Mouse (Mus musculus): ENCODE measurements around the gene Igf1r.
"Not testable (repeated sequence)": the region's sequence is repeated elsewhere in the genome, so short reads cannot be mapped to it uniquely, and the experiment has no call there.

The Igf1r gene

DNA sequence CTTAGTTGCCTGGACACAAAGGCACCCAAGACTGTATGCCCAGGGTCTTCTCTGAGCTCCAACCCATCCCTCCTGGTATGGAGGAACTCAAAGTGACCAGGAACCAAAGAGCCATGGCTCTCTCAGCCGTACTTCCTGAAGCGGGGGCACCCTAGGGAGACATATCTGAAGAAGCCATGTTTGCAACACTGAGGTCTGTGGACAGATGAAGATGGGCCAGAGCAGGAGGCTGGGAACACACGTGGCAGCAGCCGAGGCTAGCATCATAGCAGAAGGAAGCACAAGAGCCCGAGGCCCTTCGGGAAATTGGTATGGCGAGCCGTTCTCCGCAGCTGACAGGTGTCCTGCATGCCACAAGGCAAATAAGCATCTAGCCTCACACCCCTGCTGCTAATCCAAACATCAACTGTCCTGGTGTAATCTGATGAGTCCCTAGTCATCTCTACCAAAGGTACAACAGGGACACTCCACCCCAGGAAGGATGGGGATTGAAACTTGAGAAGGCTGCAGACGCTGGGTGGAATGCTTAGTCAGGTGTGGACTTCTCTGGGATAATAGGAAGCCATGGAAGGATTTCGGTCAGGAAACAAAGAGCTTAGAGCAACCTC lies 286.7 kb downstream of the Igf1r start:
- DNase-seq: no peak

DNA sequence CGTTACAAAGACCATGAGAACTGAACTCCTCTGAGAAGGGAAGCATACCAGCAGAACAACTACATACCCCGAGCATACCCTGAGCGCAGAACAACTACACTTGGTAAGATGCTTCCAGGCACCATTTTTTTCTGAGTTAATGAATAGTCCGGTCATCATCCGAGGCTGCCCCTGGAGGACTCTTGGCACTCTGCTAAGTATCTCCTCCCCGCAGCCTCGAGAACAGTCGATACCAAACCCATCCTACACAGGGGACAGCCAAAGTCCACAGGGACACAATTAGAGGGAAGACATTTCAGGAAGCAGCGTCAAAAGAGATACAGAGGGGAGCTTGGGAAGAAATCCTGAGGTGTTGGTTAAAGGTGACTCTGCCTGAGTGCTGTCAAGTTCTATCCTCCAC lies 288.6 kb downstream of the Igf1r start:
- DNase-seq: peak; percentile 38

DNA sequence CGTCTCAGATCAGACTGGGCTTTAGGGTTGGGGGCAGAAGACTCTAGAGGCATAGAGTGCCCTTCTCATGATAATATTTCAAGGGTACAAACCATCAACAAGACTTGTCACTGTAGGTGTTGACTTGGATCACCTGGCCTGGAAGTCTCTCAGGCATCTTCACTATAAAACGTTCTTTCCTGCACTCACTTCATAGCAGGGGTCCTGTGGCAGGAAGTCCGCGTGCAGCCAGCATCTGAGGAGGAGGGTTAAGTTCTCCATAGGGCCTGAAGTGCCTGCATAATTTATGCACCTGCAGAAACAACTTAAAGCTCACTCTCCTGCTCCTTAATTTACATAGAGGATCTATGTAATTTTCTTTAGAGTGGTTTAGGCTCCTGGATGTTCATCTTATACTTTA lies 293.1 kb downstream of the Igf1r start:
- no peak for DNase-seq

DNA sequence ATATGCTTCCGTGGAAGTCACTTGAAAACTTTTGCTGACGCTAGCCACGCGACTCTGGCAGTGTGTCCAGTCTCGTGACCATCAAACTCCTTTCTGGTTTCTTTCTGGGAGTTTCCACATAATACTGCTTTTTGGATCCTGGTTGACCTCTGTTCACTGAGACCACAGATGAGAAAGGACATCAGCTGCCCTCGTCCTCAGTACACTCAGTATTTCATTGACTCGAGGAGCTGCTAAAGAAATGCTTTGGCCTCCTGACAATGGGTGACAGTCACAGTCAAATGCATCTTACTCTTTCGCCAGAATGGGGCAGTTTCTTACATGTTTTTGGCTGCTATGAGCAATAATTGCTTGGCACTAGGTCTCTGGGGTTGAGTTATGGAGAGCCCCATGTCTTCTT lies 293.6 kb downstream of the Igf1r start:
- no peak for DNase-seq

DNA sequence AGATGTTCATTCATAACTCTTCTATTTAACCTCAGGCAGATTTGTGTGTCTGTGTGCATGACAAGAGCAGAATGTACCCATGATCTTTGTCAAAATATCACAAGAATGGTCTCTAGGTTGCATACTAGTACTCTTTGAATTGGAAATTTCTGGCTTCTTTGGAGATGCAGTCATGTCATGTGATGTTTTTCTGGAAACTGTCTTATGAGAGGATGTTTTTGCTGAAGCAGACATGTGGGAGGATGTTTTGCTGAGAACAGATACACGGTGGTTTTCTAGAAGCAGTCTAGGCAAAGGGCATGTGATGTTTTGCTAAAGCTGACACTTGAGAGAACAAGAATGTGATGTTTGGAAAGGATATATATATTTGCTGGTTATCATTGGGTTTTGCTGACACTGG lies 297.8 kb downstream of the Igf1r start:
- no peak for DNase-seq

DNA sequence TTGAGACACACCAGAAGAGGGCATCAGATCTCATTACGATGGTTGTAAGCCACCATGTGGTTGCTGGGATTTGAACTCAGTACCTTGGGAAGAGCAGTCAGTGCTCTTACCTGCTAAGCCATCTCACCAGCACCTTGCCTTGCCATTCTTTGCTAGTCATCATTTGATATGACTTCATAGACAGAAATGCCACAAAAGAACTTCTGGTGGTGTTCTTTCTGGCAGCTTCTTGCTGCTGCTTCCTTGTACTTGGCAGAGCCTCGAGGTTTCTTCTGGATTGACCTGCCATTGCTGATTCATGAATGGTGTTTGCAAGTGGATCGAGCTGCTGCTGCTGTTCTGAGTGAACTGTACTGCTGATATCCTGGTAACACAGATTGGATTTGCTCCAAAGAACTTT lies 298.3 kb downstream of the Igf1r start:
- no peak for DNase-seq

DNA sequence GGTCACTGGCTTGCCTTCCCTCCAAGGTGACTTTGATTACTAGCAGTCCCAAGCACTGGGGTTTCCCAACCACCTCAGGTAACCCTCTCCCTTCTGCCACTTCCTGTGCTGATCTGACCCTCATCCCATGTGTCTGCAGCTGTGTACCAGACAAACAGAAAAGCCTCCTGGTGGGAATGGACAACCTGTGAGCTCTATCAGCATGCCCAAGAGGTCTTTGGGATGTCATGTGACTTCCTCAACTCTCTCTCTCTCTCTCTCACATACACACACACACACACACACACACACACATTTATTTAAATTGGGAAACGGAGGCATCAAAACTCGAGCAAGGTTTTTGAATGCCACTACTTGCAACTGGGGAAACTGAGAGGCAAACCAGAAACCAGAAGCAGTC lies 305.1 kb downstream of the Igf1r start:
- DNase-seq: no peak

DNA sequence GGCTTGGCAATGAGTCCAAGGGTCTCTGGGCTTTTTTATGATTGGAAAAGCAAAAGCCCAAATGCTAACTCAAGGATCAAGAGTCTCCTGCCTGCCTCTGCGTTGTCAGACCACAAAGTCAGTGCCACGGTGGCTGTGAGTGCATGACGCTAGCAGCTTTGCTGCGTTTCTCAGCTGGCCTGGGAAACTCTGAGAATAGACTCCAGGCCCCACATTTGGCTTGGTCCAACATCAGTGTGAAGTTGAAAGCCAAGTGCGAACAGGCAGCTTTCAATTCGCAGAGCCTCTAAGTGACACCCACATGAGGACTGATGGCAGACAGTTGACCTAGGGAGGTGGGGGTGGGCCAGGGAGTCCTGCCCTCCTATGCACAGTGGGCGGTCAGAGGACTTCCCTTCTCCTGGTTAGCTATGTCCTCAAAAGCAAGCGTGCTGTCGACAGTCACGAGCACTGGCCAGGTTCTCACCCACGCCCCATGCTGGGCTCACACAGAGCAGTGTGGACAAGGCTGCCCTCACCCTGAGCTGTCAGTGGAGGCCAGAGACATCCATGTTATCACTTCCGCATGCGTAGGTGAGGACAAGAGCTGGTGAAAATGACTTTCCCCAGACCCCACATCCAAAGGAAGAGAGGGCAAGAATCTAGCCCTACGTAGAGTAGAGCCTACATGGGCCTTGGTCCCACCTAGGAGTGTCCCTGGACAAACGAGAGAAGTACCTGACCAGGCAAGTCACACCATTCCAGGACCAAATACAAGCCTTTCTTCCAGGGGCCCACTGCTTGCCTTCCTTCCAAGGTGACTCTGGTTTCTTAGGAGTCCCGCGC lies 305.9 kb downstream of the Igf1r start:
- DNase-seq: no peak

DNA sequence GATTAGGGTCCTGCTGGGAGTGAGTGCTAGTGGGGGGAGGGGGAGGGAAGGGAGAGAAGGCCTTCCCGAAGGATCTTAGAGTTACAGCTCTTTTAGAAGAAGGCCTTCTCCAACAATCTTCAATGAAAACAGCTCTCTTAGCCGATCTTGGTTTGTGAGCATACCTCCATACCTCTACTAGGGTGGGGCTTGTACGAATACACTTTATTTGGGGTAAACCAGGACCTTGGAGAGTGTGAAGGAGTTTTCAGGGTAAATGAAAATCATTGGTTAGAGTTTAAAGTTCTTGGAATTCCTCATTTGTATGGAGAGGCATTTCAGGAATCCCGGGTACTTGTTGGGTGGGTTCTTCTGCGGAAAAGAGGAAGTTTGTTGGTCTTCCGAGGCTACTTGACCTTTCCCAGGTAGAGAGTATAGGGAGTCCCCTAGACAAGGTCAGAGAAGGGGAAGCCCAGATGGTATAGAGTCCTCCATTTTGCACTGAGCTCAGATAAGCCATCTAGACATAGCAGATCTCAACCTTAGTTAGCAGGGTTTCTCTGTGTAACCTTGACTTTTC lies 307.0 kb downstream of the Igf1r start:
- DNase-seq: no peak

DNA sequence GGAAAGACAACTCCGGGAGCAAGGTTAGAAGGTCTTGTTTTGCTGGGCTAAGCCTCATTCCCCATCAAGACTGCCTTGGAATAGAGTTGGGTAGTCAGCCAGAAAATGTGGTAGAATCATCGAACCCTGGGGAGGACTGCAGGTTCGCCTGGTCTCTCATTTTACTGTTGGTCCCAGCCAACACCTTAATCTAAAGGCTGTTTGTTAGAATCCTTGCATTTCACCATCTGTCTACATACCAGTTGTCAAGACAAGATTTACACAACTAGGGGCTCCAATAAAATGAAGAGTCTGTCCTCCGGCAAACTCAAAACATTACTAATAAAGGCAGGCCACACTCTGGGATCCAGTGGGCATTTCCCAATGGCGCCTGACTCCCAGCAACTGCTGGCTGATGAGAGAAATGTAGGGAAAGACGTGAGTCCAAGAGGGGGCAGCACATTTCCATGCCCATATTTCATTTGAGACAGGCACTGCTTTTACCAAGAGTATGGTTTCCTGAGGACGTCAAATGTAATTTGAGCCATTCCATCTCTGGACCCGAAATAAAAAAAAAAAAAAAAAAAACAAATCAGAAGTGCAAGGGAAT lies 310.1 kb downstream of the Igf1r start:
- DNase-seq: no peak

DNA sequence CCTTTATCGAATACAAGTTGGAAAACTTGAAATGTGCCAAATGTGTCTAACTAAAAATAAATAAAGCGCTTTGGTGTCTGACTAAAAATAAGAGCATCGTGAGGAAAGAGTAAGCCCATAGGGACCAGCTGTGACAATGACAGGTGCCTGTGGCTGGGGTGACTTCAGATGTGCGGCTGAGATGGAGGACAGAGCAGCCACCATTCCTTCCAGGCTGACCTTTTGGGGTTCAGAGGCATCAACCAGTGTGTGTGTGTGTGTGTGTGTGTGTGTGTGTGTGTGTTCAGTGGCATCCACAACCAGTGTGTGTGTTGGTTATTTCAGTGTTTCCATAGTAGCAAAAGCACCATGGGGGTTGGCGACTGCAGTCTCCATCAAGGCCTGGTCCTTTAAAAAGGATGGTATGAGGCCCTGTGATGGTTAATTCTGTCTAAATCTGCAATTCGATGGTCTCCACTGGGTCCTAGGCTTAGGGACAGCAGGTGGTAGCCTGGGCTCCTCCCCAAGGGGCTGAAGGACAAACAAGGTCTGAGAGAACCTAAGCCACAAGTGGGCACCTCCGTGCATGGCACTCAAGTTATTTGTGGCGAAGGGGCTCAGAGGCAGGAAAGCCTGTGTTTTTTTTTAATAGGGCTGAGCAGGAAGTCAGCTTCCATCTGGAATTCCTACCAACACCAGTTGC lies 310.9 kb downstream of the Igf1r start:
- DNase-seq: no peak

DNA sequence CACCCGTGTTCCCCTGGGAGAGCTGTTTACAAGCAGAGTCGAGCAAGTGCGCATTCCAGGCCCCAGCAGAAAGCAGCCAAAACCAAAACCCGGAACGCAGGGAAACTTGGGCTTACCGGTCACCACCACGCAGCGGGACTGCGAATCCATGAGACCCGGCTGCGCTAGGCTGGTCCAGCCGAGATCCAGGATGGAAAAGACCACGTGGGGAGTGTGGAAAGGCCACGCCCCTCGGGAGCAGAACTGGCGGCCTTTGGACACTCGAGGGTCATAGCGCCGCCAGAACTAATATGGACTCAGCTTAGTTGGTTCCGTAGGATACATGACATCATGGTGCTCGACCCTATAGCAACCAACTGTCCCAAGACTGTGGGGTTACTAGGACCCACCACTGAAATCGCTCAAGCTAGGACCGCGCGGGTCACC lies 311.4 kb downstream of the Igf1r start, which contains the start of gene Pgpep1l:
Pgpep1l (minus strand) TSS at position 206 of the 426 bp plus-strand sequence.
- peak; percentile 80 for DNase-seq

DNA sequence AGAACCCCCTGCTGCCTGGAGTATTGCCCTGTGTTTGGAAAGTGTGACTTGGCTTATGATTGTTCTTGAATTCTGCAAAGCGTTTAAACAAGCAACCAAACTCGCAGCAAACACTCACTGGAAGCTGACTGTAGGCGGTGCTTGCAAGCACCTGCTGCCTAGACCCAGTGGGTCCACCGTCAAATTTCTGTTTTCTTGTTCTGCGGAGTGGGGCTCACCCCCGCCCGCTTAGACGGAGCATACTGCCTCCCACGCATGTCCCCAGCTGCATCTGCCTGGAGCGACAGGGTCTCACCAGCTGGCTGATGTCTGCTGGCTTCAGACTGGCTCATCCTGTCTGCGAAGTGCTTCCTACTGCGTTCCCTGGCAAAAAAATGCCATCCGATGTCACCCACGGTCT lies 311.9 kb downstream of the Igf1r start:
- DNase-seq: peak; percentile 46

DNA sequence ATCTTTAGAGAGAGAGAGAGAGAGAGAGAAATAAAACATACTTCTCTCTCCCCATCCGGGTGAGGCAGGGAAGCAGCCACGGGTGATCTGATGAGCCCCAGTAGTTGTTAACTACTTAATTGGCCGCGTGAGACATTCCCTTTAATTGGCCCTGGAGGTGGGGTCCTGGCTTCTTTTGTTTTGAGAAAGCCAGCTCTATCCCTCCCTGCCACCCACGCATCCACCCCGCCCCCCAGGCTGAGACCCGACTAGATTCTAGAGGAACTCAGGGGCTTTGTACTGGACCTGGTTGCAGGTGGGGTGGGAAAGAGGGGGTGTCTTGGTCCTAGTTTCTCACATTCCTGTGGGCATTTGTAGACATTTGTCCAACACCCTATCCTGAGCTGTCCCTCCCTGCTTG lies 312.8 kb downstream of the Igf1r start:
- DNase-seq: no peak

DNA sequence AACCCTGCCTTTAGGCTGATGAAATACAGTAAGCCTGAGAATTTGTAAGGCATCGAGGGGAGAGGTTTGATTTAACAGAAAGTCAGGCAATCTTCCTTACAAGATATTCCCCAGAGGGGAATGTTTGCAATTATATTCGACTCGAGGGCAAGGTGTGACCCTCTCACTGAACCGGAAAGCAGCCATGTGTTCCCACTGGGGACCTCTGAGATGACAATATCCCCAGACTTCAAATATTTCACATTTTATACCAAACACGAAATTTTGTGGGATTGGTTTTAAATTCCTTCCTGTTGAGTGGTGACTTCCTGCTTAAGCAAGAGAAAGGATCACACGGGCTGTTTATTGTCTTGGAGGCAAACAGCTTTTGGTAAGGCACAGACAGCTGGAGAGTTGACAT lies 314.1 kb downstream of the Igf1r start:
- no peak for DNase-seq

DNA sequence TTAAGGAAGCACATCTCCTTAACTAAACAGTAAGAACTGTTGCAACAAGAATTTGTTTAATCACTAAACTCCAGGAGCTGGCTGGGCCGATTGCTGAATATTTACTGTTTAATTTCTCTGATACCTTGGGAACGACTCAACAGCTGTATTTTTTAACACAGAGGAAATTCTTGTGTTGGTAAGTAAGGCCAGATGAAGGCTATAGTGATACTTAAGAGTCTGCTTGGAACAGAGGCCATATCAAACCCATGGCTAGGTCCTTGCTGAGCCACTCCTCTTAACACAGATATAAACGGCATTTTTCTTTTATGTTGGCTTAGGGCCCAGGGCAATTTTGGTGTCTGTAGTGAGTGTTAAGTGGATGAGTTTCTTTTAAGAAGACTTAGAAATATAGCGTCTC lies 317.9 kb downstream of the Igf1r start:
- no peak for DNase-seq

DNA sequence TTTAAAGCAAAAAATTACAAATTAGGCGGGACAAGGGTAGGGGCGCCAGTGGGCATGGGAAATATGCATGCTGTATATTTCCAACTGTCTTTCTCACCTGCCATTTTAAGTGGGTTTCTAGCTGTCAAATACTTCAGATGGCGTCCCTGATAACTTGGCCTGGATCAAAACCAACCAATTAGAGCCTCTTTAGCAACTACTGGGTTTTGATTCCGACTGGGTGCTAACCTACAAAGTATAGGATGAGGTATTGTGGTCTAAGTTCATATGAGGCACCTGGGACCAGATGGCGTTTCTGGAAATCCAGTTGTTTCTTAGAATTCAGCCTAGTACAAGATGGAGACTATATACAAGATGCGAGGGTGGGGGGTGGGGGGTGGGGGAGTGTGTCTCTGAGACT lies 319.2 kb downstream of the Igf1r start:
- no peak for DNase-seq

DNA sequence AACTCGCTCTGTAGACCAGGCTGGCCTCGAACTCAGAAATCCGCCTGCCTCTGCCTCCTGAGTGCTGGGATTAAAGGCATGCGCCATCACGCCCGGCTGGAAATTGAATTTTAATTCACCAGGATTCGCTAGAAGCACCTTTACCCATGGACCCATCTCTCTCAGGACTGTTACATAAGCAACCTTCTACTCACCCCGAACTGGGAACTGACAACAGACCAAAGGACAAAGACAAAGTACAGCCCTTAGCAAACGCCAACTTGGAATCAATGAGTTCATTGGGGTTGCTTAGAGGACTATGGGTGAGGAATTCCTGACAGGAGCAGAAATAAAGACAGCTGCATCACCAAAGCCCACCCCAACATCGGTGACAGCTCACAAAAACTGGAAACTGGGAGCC lies 320.0 kb downstream of the Igf1r start:
- DNase-seq: peak; percentile 79

DNA sequence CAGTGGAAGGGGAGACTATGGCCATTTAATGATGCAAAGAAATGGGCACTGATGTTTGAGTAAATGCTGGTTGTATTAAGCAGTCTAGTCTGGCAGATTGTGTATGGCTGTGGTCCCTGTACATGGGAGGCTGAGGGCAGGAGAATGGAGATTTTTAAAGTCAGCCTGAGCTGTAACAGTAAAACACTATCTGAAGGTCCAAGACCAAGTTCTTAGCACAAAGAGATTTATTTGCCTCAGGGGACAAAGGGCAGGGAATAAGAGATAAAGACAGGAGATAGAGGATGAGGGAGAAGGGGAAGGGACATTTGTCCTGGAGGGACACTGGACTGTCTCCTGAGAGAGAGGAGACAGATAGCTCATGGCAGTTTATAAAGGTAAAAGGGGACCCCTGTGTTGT lies 320.9 kb downstream of the Igf1r start, which contains the start of gene Fam169b:
Fam169b (plus strand) TSS at position 325 of the 400 bp plus-strand sequence.
- no peak for DNase-seq

DNA sequence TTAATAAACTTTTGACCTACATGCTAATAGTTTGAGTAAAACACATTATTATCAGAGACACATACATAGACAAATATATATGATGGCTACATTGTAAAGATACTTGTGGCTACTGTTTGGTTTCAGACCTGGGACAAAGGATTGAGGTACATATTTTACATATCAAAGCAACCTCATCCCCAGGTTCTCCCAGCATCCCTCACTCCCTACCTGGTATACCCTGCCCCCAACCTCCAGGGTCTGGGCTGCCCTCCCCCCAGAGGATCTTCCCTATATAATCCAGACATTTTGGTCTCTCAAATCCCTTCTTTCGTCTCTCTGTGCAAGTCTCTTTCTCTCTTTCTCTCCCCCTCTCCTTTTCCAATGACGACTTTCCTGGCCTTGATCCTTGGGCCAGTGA lies 321.6 kb downstream of the Igf1r start:
- DNase-seq: no peak

DNA sequence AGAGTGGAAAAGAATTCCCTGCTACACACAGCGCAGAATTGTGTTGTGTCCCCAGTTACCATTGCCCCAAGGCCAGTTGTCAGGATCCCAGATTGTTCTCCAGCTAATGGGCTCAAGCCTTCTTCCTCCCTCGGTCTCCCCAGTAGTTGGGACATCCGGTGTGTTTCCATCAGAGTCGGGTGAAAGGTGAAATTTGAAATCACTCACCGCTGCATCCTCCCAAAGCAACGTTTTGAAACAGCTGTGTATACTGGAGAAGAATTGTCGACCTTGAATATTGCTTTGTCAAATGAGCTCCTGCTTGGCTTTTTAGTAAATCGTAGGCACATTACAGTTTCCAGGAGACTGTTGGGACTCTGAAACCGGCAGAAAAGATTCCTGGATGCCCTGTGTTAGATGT lies 322.3 kb downstream of the Igf1r start:
- no peak for DNase-seq

DNA sequence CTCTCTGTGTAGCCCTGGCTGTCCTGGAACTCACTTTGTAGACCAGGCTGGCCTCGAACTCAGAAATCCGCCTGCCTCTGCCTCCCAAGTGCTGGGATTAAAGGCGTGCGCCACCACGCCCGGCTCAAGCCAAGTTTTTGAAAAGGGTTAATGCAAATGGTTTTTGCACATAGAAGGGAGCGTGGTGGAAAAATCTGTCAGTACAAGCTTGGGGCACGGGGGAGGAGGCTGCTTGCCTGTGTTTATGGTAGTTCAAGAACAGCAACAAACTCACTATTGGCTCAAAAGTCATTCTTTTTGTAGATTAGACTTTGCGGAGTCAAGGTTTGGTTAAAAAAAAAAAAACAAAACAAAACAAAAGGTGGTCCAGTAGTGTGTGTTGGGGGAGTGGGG lies 322.8 kb downstream of the Igf1r start:
- not testable (repeated sequence) for DNase-seq

Measured in kidney, adult 11 months (tissue).